In genomic region chr5:122459335-122459734, GRCm38 (mm10) we compare ENCODE assay signal across 23 mouse cellular contexts. TPM values are rescaled to one million over a fixed set of nuclear protein-coding genes. Genes with fewer than 3 reads are reported as not detected.
DNase-seq lines count a peak whose midpoint lies in the region; ATAC-seq and TF ChIP-seq lines count a peak whose summit lies in the region.
"Had no signal": no experiment of that assay in that cellular context is flagged by ENCODE, and none has a peak within 500 bp of the region (broad histone marks: within the 10 kb centered on the region; RNA-seq: fewer than 3 reads in every experiment).

No protein-coding gene starts in this region.

- H3K9me3 ChIP-seq in heart, postnatal 0 days (replicated peaks; ENCODE audit: control insufficient read depth, low read length): no peaks in the 10 kb centered on the region
- H3K9me3 ChIP-seq: forebrain, embryonic 10.5 days; forebrain, embryonic 13.5 days; heart, embryonic 12.5 days; heart, embryonic 15.5 days; hindbrain, embryonic 12.5 days; intestine, embryonic 15.5 days had no signal

- H3K4me2 ChIP-seq in heart, postnatal 0 days (ENCODE audit: low read depth, low read length): no peak overlapping the region
- H3K4me2 ChIP-seq: forebrain, embryonic 13.5 days; heart, embryonic 12.5 days; heart, embryonic 15.5 days; hindbrain, embryonic 12.5 days; intestine, embryonic 15.5 days had no signal

- peaks cover 49% of the 10 kb centered on the region for H3K4me1 ChIP-seq in cerebellum, adult 2 months (ENCODE audit: control insufficient read depth, insufficient read depth, low read length)
- H3K4me1 ChIP-seq in heart, postnatal 0 days (ENCODE audit: control insufficient read depth, insufficient read depth): no peaks in the 10 kb centered on the region
- H3K4me1 ChIP-seq in lung, adult 2 months (ENCODE audit: control insufficient read depth, insufficient read depth, low read length): no peaks in the 10 kb centered on the region
- H3K4me1 ChIP-seq: forebrain, embryonic 10.5 days; forebrain, embryonic 13.5 days; hindbrain, embryonic 12.5 days; intestine, embryonic 15.5 days had no signal

- H3K9ac ChIP-seq in heart, postnatal 0 days (replicated peaks; ENCODE audit: low read depth, low read length): no peak overlapping the region
- H3K9ac ChIP-seq: forebrain, embryonic 13.5 days; forebrain, postnatal 0 days; heart, embryonic 12.5 days; heart, embryonic 15.5 days; hindbrain, embryonic 12.5 days; intestine, embryonic 15.5 days had no signal

- no peaks in the 10 kb centered on the region for H3K27me3 ChIP-seq in cerebellum, adult 2 months (ENCODE audit: control insufficient read depth, insufficient read depth, low read length)
- no peaks in the 10 kb centered on the region for H3K27me3 ChIP-seq in heart, postnatal 0 days (ENCODE audit: control insufficient read depth, insufficient read depth, low read length)
- H3K27me3 ChIP-seq: forebrain, embryonic 13.5 days; heart, embryonic 12.5 days; heart, embryonic 15.5 days; hindbrain, embryonic 12.5 days; intestine, embryonic 15.5 days had no signal

- no peak for ATAC-seq in cerebellum, adult (ENCODE audit: insufficient number of reproducible peaks, low FRiP score, low TSS enrichment)
- ATAC-seq in heart, postnatal 0 days (ENCODE audit: insufficient read depth, low read depth): no peak
- ATAC-seq: activated CD4-positive, CD25-positive, alpha-beta regulatory T cell, adult 4 months; forebrain, embryonic 13.5 days; forebrain, postnatal 0 days; hindbrain, embryonic 16.5 days; intestine, embryonic 15.5 days had no signal

- no peak overlapping the region for H3K4me3 ChIP-seq in cerebellum, adult 2 months (replicated peaks; ENCODE audit: insufficient read depth, low read depth, low read length)
- no peak overlapping the region for H3K4me3 ChIP-seq in heart, postnatal 0 days (ENCODE audit: low read depth, low read length)
- H3K4me3 ChIP-seq in lung, adult 2 months (replicated peaks; ENCODE audit: extremely low read depth, low read depth, low read length): no peak overlapping the region
- H3K4me3 ChIP-seq: forebrain, embryonic 10.5 days; forebrain, embryonic 13.5 days; heart, embryonic 12.5 days; heart, embryonic 15.5 days; hindbrain, embryonic 12.5 days; intestine, embryonic 15.5 days had no signal

- no peak for TF ChIP-seq CTCF in cerebellum, adult 2 months (IDR thresholded peaks at IDR 0.05; ENCODE audit: borderline replicate concordance, insufficient read depth, low read depth, low read length)
- no peak for TF ChIP-seq CTCF in heart, postnatal 0 days (IDR thresholded peaks at IDR 0.05; ENCODE audit: low read depth)
- no peak for TF ChIP-seq CTCF in lung, adult 2 months (IDR thresholded peaks at IDR 0.05; ENCODE audit: insufficient read depth, low read length)

- H3K27ac ChIP-seq in cerebellum, adult 2 months (ENCODE audit: insufficient read depth, low read length): peak overlapping the region; percentile 72
- 0 out of 2 replicates have a peak overlapping the region, but pooled peaks have one; percentile 37 for H3K27ac ChIP-seq in heart, postnatal 0 days (ENCODE audit: low read depth)
- H3K27ac ChIP-seq: forebrain, embryonic 10.5 days; forebrain, embryonic 13.5 days; heart, embryonic 15.5 days; hindbrain, embryonic 12.5 days; intestine, embryonic 15.5 days had no signal

- H3K36me3 ChIP-seq in heart, postnatal 0 days (replicated peaks; ENCODE audit: control insufficient read depth, insufficient read depth, low read length): peaks cover 100% of the 10 kb centered on the region

- 0 out of 2 replicates have a peak, but pooled peaks have one; percentile 1 for TF ChIP-seq POLR2A in cerebellum, adult 2 months (IDR thresholded peaks at IDR 0.05; ENCODE audit: borderline replicate concordance, insufficient read depth, low read length)
- TF ChIP-seq POLR2A in lung, adult 2 months (IDR thresholded peaks at IDR 0.05; ENCODE audit: borderline replicate concordance, extremely low read depth, low read depth, low read length): no peak

- WGBS in cerebellum, adult 2 months: 21% methylated on average over 5 of the region's 5 CpGs
- WGBS in heart, postnatal 0 days: 84% methylated on average over 5 of the region's 5 CpGs
- 90% methylated on average over 5 of the region's 5 CpGs for WGBS in lung, adult 2 months

- no peak for TF ChIP-seq EP300 in heart, postnatal 0 days (IDR thresholded peaks at IDR 0.05; ENCODE audit: low read depth)

- DNase-seq in cerebellum, adult 11 months: peak; percentile 50
- DNase-seq in cerebellum, adult 2 months: peak; percentile 68 to 77
- no peak for DNase-seq in cerebellum, postnatal 14 days
- no peak for DNase-seq in heart, postnatal 0 days (ENCODE audit: low spot score)
- no peak for DNase-seq in heart, postnatal 4 days
- DNase-seq in cerebellum, postnatal 36 days: peak; percentile 47 to 55
- no peak for DNase-seq in lung, adult 2 months
- DNase-seq: adrenal gland, adult 8-10 months; adrenal gland, postnatal 25 days; forebrain, postnatal 0 days; gastrocnemius, postnatal 25 days; heart, postnatal 14 days; kidney, adult 11 months; kidney, adult 9 months had no signal

RNA-seq across cellular contexts. Expression of gene Anapc7, which starts 37.8 kb away (rescaled TPM):
- polyA plus RNA-seq in cerebellum, adult 2 months (2012; rRNA removed): 36.0 and 38.0 TPM in 2 replicates
- 30.1 and 38.9 TPM in 2 replicates for total RNA-seq in heart, postnatal 0 days (2014; rRNA removed; ENCODE audit: low replicate concordance)
- polyA plus RNA-seq in heart, postnatal 0 days (2015; fragmentation: Nextera tagmentation; extraction: Ambion mirVana): 33.1 and 36.9 TPM in 2 replicates
- 10 to 100 TPM; 47.0 to 48.7 TPM for total RNA-seq in heart, postnatal 4 days (2021)
- polyA plus RNA-seq in lung, adult 2 months (2012; rRNA removed): 17.9 and 20.5 TPM in 2 replicates

RNA-seq across cellular contexts. Expression of gene Atp2a2, which starts 42.7 kb away (rescaled TPM):
- polyA plus RNA-seq in cerebellum, adult 2 months (2012; rRNA removed): 422 and 482 TPM in 2 replicates
- 2,277 and 2,295 TPM in 2 replicates for total RNA-seq in heart, postnatal 0 days (2014; rRNA removed; ENCODE audit: low replicate concordance)
- 706 and 785 TPM in 2 replicates for polyA plus RNA-seq in heart, postnatal 0 days (2015; fragmentation: Nextera tagmentation; extraction: Ambion mirVana)
- total RNA-seq in heart, postnatal 4 days (2021): 1,000 to 10,000 TPM; 5,023 to 5,799 TPM
- polyA plus RNA-seq in lung, adult 2 months (2012; rRNA removed): 90.8 and 126 TPM in 2 replicates

Comparison
In these comparisons a context has a peak if more than half of its experiments do, and no peak if none do; other contexts are left out.
1. DNase-seq: peak in cerebellum, adult 11 months (single experiment), cerebellum, adult 2 months (2 of 2) and cerebellum, postnatal 36 days (2 of 2); none in cerebellum, postnatal 14 days (0 of 2), heart, postnatal 0 days (single experiment), heart, postnatal 4 days (single experiment) and lung, adult 2 months (single experiment).